Mouse (Mus musculus): ENCODE data around the gene Jmjd1c. TPM values are rescaled to one million over a fixed set of nuclear protein-coding genes. Genes with fewer than 3 reads are reported as not detected.

Gene Jmjd1c
- polyA plus RNA-seq, 1 experiment from 2014 or later: 21.9 TPM

- Histone ChIP-seq H3K9me3 (ENCODE audit: control insufficient read depth, low read length) (no peaks in the 10 kb centered on the region), H3K4me3 (ENCODE audit: low read length) (no peak overlapping the region), H3K4me2 (ENCODE audit: low read depth, low read length) (no peak overlapping the region), H3K27me3 (replicated peaks; ENCODE audit: control insufficient read depth, insufficient read depth, low read length) (no peaks in the 10 kb centered on the region), H3K4me1 (ENCODE audit: control insufficient read depth, insufficient read depth, low read length) (no peaks in the 10 kb centered on the region), H3K36me3 (ENCODE audit: control insufficient read depth, insufficient read depth, low read length) (no peaks in the 10 kb centered on the region), H3K9ac (ENCODE audit: low read depth, low read length) (no peak overlapping the region), H3K27ac (ENCODE audit: low read length) (no peak overlapping the region)
- ATAC-seq: no peak
- WGBS: 90% methylated on average over 17 of the region's 17 CpGs
Measured at GRCm38 (mm10) chr10:67297175-67297855, 201.4 kb downstream of the Jmjd1c start.

GRCm38 (mm10) chr10:67298856-67299255, 202.9 kb downstream of the Jmjd1c start:
- 35% methylated on average over 5 of the region's 5 CpGs for WGBS
- Histone ChIP-seq H3K9ac (ENCODE audit: low read depth, low read length) (no peak overlapping the region), H3K4me3 (ENCODE audit: low read length) (no peak overlapping the region), H3K4me1 (ENCODE audit: control insufficient read depth, insufficient read depth, low read length) (no peaks in the 10 kb centered on the region), H3K27me3 (replicated peaks; ENCODE audit: control insufficient read depth, insufficient read depth, low read length) (no peaks in the 10 kb centered on the region), H3K36me3 (ENCODE audit: control insufficient read depth, insufficient read depth, low read length) (no peaks in the 10 kb centered on the region), H3K9me3 (ENCODE audit: control insufficient read depth, low read length) (no peaks in the 10 kb centered on the region), H3K4me2 (ENCODE audit: low read depth, low read length) (no peak overlapping the region), H3K27ac (ENCODE audit: low read length) (no peak overlapping the region)
- ATAC-seq: 0 out of 2 replicates have a peak, but pooled peaks have one; percentile 21

GRCm38 (mm10) chr10:67299285-67299684, 203.4 kb downstream of the Jmjd1c start:
- H3K4me2 ChIP-seq (ENCODE audit: low read depth, low read length): no peak overlapping the region
- H3K4me1 ChIP-seq (ENCODE audit: control insufficient read depth, insufficient read depth, low read length): no peaks in the 10 kb centered on the region
- no peaks in the 10 kb centered on the region for H3K27me3 ChIP-seq (replicated peaks; ENCODE audit: control insufficient read depth, insufficient read depth, low read length)
- H3K4me3 ChIP-seq (ENCODE audit: low read length): no peak overlapping the region
- H3K9me3 ChIP-seq (ENCODE audit: control insufficient read depth, low read length): no peaks in the 10 kb centered on the region
- ATAC-seq: no peak
- H3K27ac ChIP-seq (ENCODE audit: low read length): no peak overlapping the region
- no peak overlapping the region for H3K9ac ChIP-seq (ENCODE audit: low read depth, low read length)
- WGBS: 74% methylated on average over 4 of the region's 4 CpGs
- no peaks in the 10 kb centered on the region for H3K36me3 ChIP-seq (ENCODE audit: control insufficient read depth, insufficient read depth, low read length)

- H3K27me3 ChIP-seq (replicated peaks; ENCODE audit: control insufficient read depth, insufficient read depth, low read length): no peaks in the 10 kb centered on the region
- H3K9me3 ChIP-seq (ENCODE audit: control insufficient read depth, low read length): no peaks in the 10 kb centered on the region
- H3K27ac ChIP-seq (ENCODE audit: low read length): no peak overlapping the region
- no peaks in the 10 kb centered on the region for H3K36me3 ChIP-seq (ENCODE audit: control insufficient read depth, insufficient read depth, low read length)
- 91% methylated on average over 6 of the region's 6 CpGs for WGBS
- no peak overlapping the region for H3K4me3 ChIP-seq (ENCODE audit: low read length)
- no peak overlapping the region for H3K4me2 ChIP-seq (ENCODE audit: low read depth, low read length)
- H3K9ac ChIP-seq (ENCODE audit: low read depth, low read length): no peak overlapping the region
- no peak for ATAC-seq
- H3K4me1 ChIP-seq (ENCODE audit: control insufficient read depth, insufficient read depth, low read length): no peaks in the 10 kb centered on the region
Measured at GRCm38 (mm10) chr10:67301046-67301445, 205.1 kb downstream of the Jmjd1c start.

- Histone ChIP-seq H3K4me2 (ENCODE audit: low read depth, low read length) (no peak overlapping the region), H3K9me3 (ENCODE audit: control insufficient read depth, low read length) (no peaks in the 10 kb centered on the region), H3K4me3 (ENCODE audit: low read length) (no peak overlapping the region), H3K27me3 (replicated peaks; ENCODE audit: control insufficient read depth, insufficient read depth, low read length) (no peaks in the 10 kb centered on the region), H3K36me3 (ENCODE audit: control insufficient read depth, insufficient read depth, low read length) (no peaks in the 10 kb centered on the region), H3K4me1 (ENCODE audit: control insufficient read depth, insufficient read depth, low read length) (no peaks in the 10 kb centered on the region), H3K9ac (ENCODE audit: low read depth, low read length) (no peak overlapping the region), H3K27ac (ENCODE audit: low read length) (no peak overlapping the region)
- no peak for ATAC-seq
- 41% methylated on average over 2 of the region's 2 CpGs for WGBS
Measured at GRCm38 (mm10) chr10:67302340-67302739, 206.4 kb downstream of the Jmjd1c start.

Other genes starting within 250 kb of the Jmjd1c start
- gene Reep3, start 820 bp downstream of the Jmjd1c start, polyA plus RNA-seq (2015; fragmentation: Nextera tagmentation; extraction: Ambion mirVana): 36.2 and 42.1 TPM in 2 replicates
- 35.6 and 38.5 TPM in 2 replicates for gene Nrbf2, start 189.2 kb downstream of the Jmjd1c start, polyA plus RNA-seq (2015; fragmentation: Nextera tagmentation; extraction: Ambion mirVana)

All from intestine, embryonic 16.5 days (tissue).